In genomic region chr4:129608426-129609025, GRCm38 (mm10) we compare ENCODE assay signal across 8 mouse cellular contexts. TPM values are rescaled to one million over a fixed set of nuclear protein-coding genes. Genes with fewer than 3 reads are reported as not detected.
DNase-seq lines count a peak whose midpoint lies in the region; ATAC-seq lines count a peak whose summit lies in the region.

No protein-coding gene starts in this region.

- no peak overlapping the region for H3K9ac ChIP-seq in embryonic facial prominence, embryonic 11.5 days (replicated peaks; ENCODE audit: low read length)
- H3K9ac ChIP-seq in limb, embryonic 15.5 days: no peak overlapping the region

- no peak overlapping the region for H3K4me3 ChIP-seq in embryonic facial prominence, embryonic 11.5 days (ENCODE audit: low read depth, low read length)
- no peak overlapping the region for H3K4me3 ChIP-seq in limb, embryonic 15.5 days

- H3K27me3 ChIP-seq in embryonic facial prominence, embryonic 11.5 days (ENCODE audit: control insufficient read depth, insufficient read depth, low read length): no peaks in the 10 kb centered on the region
- no peaks in the 10 kb centered on the region for H3K27me3 ChIP-seq in limb, embryonic 15.5 days

- no peaks in the 10 kb centered on the region for H3K4me1 ChIP-seq in embryonic facial prominence, embryonic 11.5 days (ENCODE audit: control insufficient read depth, insufficient read depth, low read length)
- 0 out of 2 replicates have a peak, but pooled peaks cover 4% of the 10 kb centered on the region for H3K4me1 ChIP-seq in limb, embryonic 15.5 days

- H3K4me2 ChIP-seq in embryonic facial prominence, embryonic 11.5 days (ENCODE audit: low read depth, low read length): no peak overlapping the region
- no peak overlapping the region for H3K4me2 ChIP-seq in limb, embryonic 15.5 days

- peak; percentile 61 for ATAC-seq in embryonic facial prominence, embryonic 11.5 days (replicated peaks; ENCODE audit: insufficient number of reproducible peaks, low FRiP score, low TSS enrichment, low read depth)
- peak; percentile 73; the same call in 1 of the 2 replicates for ATAC-seq in limb, embryonic 15.5 days (ENCODE audit: insufficient number of reproducible peaks, low FRiP score, low TSS enrichment, low read depth)
- ATAC-seq in monocyte, adult 5-6 weeks (replicated peaks; ENCODE audit: insufficient number of reproducible peaks, low FRiP score, low TSS enrichment, poor library complexity, severe bottlenecking): peak; percentile 97

- no peaks in the 10 kb centered on the region for H3K9me3 ChIP-seq in embryonic facial prominence, embryonic 11.5 days (replicated peaks; ENCODE audit: control insufficient read depth, low read length)
- H3K9me3 ChIP-seq in limb, embryonic 15.5 days: no peaks in the 10 kb centered on the region

- H3K27ac ChIP-seq in embryonic facial prominence, embryonic 11.5 days (replicated peaks; ENCODE audit: low read depth, low read length): no peak overlapping the region
- H3K27ac ChIP-seq in limb, embryonic 15.5 days: peak overlapping the region; percentile 54

- DNase-seq in 416B (ENCODE audit: low read depth): peak; percentile 89
- DNase-seq in adrenal gland, postnatal 14 days: peak; percentile 92
- DNase-seq in embryonic facial prominence, embryonic 11.5 days (ENCODE audit: low spot score): peak; percentile 87
- DNase-seq in heart, adult 8-10 months (ENCODE audit: low spot score): peak; percentile 79
- peak; percentile 74 to 81 for DNase-seq in kidney, adult 8-10 months
- peak; percentile 57 to 81 for DNase-seq in spleen, postnatal 14 days (ENCODE audit: low spot score in 2 of 2)

- H3K36me3 ChIP-seq in embryonic facial prominence, embryonic 11.5 days (replicated peaks; ENCODE audit: control insufficient read depth, insufficient read depth, low read depth, low read length): peaks cover 2% of the 10 kb centered on the region; the same call in 1 of the 2 replicates
- peaks cover 51% of the 10 kb centered on the region for H3K36me3 ChIP-seq in limb, embryonic 15.5 days

- 37% methylated on average over 7 of the region's 7 CpGs for WGBS in embryonic facial prominence, embryonic 11.5 days
- WGBS in limb, embryonic 15.5 days: 35% methylated on average over 7 of the region's 7 CpGs

RNA-seq across cellular contexts. Expression of gene Dcdc2b, which starts 5.5 kb away (rescaled TPM):
- total RNA-seq in adrenal gland, postnatal 14 days (2021): 0.75 and 1.4 TPM in 2 replicates
- 1.2 and 1.9 TPM in 2 replicates for polyA plus RNA-seq in embryonic facial prominence, embryonic 11.5 days (2014; fragmentation: Nextera tagmentation; extraction: Ambion mirVana)
- total RNA-seq in heart, adult 8-10 months (2022): 1 to 10 TPM in 2 of 4 experiments, under 1 TPM in 2; 0.32 to 1.2 (median 0.82) TPM
- polyA plus RNA-seq in limb, embryonic 15.5 days (2015; fragmentation: Nextera tagmentation; extraction: Ambion mirVana): 2.4 TPM in 2 replicates
- total RNA-seq in monocyte, adult 5-6 weeks (2017): 0.78 TPM in 1 of 3 replicates, not detected in the others

RNA-seq across cellular contexts. Expression of gene Tmem234, which starts 8.1 kb away (rescaled TPM):
- 82.6 and 89.8 TPM in 2 replicates for total RNA-seq in adrenal gland, postnatal 14 days (2021)
- 163 and 195 TPM in 2 replicates for polyA plus RNA-seq in embryonic facial prominence, embryonic 11.5 days (2014; fragmentation: Nextera tagmentation; extraction: Ambion mirVana)
- total RNA-seq in heart, adult 8-10 months (2022): 10 to 100 TPM; 40.4 to 44.9 (median 42.0) TPM
- 192 and 199 TPM in 2 replicates for polyA plus RNA-seq in limb, embryonic 15.5 days (2015; fragmentation: Nextera tagmentation; extraction: Ambion mirVana)
- 189 to 234 TPM (median 226 TPM) in 3 replicates for total RNA-seq in monocyte, adult 5-6 weeks (2017)

RNA-seq across cellular contexts. Expression of gene Eif3i, which starts 8.1 kb away (rescaled TPM):
- 175 and 187 TPM in 2 replicates for total RNA-seq in adrenal gland, postnatal 14 days (2021)
- polyA plus RNA-seq in embryonic facial prominence, embryonic 11.5 days (2014; fragmentation: Nextera tagmentation; extraction: Ambion mirVana): 284 and 293 TPM in 2 replicates
- total RNA-seq in heart, adult 8-10 months (2022): 100 to 1,000 TPM; 118 to 136 (median 130) TPM
- 275 and 278 TPM in 2 replicates for polyA plus RNA-seq in limb, embryonic 15.5 days (2015; fragmentation: Nextera tagmentation; extraction: Ambion mirVana)
- 109 to 129 TPM (median 125 TPM) in 3 replicates for total RNA-seq in monocyte, adult 5-6 weeks (2017)

RNA-seq across cellular contexts. Expression of gene Iqcc, which starts 10.4 kb away (rescaled TPM):
- 26.7 and 34.9 TPM in 2 replicates for total RNA-seq in adrenal gland, postnatal 14 days (2021)
- polyA plus RNA-seq in embryonic facial prominence, embryonic 11.5 days (2014; fragmentation: Nextera tagmentation; extraction: Ambion mirVana): 22.8 and 23.5 TPM in 2 replicates
- 10 to 100 TPM; 14.6 to 22.9 (median 19.0) TPM for total RNA-seq in heart, adult 8-10 months (2022)
- 28.2 and 29.6 TPM in 2 replicates for polyA plus RNA-seq in limb, embryonic 15.5 days (2015; fragmentation: Nextera tagmentation; extraction: Ambion mirVana)
- total RNA-seq in monocyte, adult 5-6 weeks (2017): 13.5 to 20.9 TPM (median 15.1 TPM) in 3 replicates

RNA-seq across cellular contexts. Expression of gene Ccdc28b, which starts 15.2 kb away (rescaled TPM):
- total RNA-seq in adrenal gland, postnatal 14 days (2021): 56.7 and 67.4 TPM in 2 replicates
- 55.8 and 58.8 TPM in 2 replicates for polyA plus RNA-seq in embryonic facial prominence, embryonic 11.5 days (2014; fragmentation: Nextera tagmentation; extraction: Ambion mirVana)
- total RNA-seq in heart, adult 8-10 months (2022): 10 to 100 TPM; 11.9 to 20.3 (median 14.6) TPM
- 50.8 and 50.9 TPM in 2 replicates for polyA plus RNA-seq in limb, embryonic 15.5 days (2015; fragmentation: Nextera tagmentation; extraction: Ambion mirVana)
- 30.9 to 112 TPM (median 62.0 TPM) in 3 replicates for total RNA-seq in monocyte, adult 5-6 weeks (2017)
